Mouse (Mus musculus): ENCODE data around the gene Osbpl9. TPM values are rescaled to one million over a fixed set of nuclear protein-coding genes. Genes with fewer than 3 reads are reported as not detected.

Gene Osbpl9
- polyA plus RNA-seq, 1 experiment from 2014 or later, result 83.1 TPM

DNA sequence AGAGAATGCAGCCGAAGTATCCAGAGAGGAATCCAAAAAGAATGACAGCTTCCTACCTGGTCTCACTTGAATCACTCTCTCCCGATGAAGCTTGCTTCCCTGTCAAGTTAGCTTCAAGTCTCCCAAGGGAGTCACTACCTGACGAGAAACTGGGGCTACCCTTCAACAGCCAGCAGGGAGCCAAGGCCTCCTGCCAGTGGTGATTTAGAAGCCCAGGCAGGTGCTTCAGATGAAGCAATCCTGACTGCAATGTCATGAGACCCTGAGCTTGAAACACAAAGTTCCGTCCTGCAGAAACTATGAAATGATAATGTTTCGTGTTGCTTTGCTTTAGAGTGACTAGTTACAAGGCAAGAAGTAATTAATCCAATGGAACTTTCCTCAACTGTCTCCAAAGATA lies 8.2 kb downstream of the Osbpl9 start:
- 80% methylated on average over 5 of the region's 5 CpGs for WGBS
- Histone ChIP-seq H3K36me3 (ENCODE audit: control insufficient read depth, insufficient read depth, low read length) (no peaks in the 10 kb centered on the region), H3K27ac (ENCODE audit: low read depth, low read length) (no peak overlapping the region), H3K4me1 (ENCODE audit: control insufficient read depth, insufficient read depth, low read length) (no peaks in the 10 kb centered on the region), H3K9me3 (ENCODE audit: control insufficient read depth, low read length) (no peaks in the 10 kb centered on the region), H3K4me3 (ENCODE audit: low read depth, low read length) (no peak overlapping the region), H3K9ac (ENCODE audit: low read length) (no peak overlapping the region), H3K4me2 (ENCODE audit: low read depth) (no peak overlapping the region), H3K27me3 (ENCODE audit: control insufficient read depth, insufficient read depth, low read length) (no peaks in the 10 kb centered on the region)
- no peak for ATAC-seq (ENCODE audit: insufficient read depth, low FRiP score, low TSS enrichment)
- no peak for DNase-seq (ENCODE audit: low spot score)

DNA sequence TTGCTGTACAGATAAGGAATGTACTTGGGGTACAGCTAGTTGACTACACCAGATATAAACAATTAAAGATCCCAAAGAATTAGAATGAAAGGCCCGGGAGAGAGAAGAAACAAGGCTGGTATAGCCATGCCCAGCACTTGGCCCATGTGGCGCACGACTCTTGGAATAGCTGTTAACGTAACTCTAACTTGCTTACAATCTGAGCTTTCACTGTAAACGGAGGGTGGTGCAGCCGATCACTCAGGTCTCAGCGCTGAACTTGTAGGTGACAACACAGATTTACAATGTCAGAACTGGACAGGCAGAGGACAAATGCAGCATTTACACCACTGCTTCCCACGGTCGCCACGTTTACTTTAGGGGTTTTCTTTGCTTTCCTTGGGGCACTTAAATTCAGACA lies 10.5 kb downstream of the Osbpl9 start:
- Histone ChIP-seq H3K4me3 (ENCODE audit: low read depth, low read length) (no peak overlapping the region), H3K9me3 (ENCODE audit: control insufficient read depth, low read length) (no peaks in the 10 kb centered on the region), H3K9ac (ENCODE audit: low read length) (no peak overlapping the region), H3K4me2 (ENCODE audit: low read depth) (no peak overlapping the region), H3K27me3 (ENCODE audit: control insufficient read depth, insufficient read depth, low read length) (no peaks in the 10 kb centered on the region), H3K27ac (ENCODE audit: low read depth, low read length) (no peak overlapping the region), H3K4me1 (ENCODE audit: control insufficient read depth, insufficient read depth, low read length) (no peaks in the 10 kb centered on the region), H3K36me3 (ENCODE audit: control insufficient read depth, insufficient read depth, low read length) (no peaks in the 10 kb centered on the region)
- no peak for DNase-seq (ENCODE audit: low spot score)
- 75% methylated on average over 10 of the region's 10 CpGs for WGBS
- ATAC-seq (ENCODE audit: insufficient read depth, low FRiP score, low TSS enrichment), result no peak

DNA sequence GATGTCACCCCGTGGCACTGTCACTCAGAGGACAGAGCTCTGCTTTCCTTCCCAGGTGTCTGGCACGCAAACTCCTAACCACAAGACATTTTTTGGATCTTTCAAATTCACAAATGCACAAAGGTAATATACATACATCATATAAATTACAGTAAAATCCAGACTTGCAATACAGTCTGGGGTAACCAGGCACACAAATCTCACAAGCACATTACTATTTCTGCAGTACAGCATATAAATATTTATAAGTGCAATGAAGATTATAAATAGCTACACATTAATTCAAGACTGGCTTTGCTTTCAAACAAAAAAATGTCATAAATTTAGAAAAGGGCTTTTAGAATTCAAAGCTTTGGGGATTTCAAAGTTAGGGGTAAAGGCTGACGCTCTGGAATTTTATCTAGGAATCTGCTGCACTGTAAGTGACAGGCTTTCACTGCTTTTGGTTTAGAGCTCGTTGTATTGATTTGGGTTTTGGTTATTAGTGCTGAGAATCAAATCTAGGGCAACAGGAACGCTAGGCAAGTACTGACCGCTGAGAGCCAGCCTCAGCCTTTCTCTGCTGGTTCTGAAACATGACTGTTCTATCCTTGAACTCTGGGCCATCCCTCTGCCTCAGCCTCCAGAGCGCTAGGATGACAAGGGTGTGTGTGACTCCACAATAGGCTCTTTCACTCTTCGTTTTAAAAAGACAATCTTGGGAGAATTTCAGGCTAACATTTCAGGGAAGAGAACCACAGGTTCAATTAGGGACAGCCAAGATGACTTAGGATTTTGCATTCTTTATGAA lies 16.3 kb downstream of the Osbpl9 start:
- Histone ChIP-seq H3K4me3 (ENCODE audit: low read depth, low read length) (no peak overlapping the region), H3K27me3 (ENCODE audit: control insufficient read depth, insufficient read depth, low read length) (no peaks in the 10 kb centered on the region), H3K9me3 (ENCODE audit: control insufficient read depth, low read length) (no peaks in the 10 kb centered on the region), H3K27ac (ENCODE audit: low read depth, low read length) (no peak overlapping the region), H3K9ac (ENCODE audit: low read length) (no peak overlapping the region), H3K4me1 (ENCODE audit: control insufficient read depth, insufficient read depth, low read length) (no peaks in the 10 kb centered on the region), H3K4me2 (ENCODE audit: low read depth) (no peak overlapping the region), H3K36me3 (ENCODE audit: control insufficient read depth, insufficient read depth, low read length) (no peaks in the 10 kb centered on the region)
- no peak for DNase-seq (ENCODE audit: low spot score)
- 90% methylated on average over 8 of the region's 8 CpGs for WGBS
- no peak for ATAC-seq (ENCODE audit: insufficient read depth, low FRiP score, low TSS enrichment)

DNA sequence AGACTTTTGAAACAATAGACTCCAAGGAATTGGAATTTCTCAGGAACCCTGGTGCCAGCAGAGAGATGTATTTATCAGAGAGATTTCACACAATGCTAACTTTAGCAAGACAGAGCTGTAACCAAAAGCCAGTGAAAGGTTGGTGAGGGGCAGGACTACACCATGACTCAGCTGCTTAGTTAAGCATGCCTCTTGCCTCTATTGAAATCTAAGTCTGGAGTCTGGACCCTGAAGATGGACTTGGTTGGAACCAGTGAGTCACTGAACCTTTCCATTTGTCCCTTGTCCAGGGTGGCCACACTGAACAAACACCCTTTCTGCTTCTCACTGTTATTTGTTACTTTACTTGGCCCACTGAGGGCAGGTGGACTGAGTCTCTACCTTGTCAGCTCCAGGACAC lies 26.4 kb downstream of the Osbpl9 start:
- Histone ChIP-seq H3K36me3 (ENCODE audit: control insufficient read depth, insufficient read depth, low read length) (no peaks in the 10 kb centered on the region), H3K4me1 (ENCODE audit: control insufficient read depth, insufficient read depth, low read length) (no peaks in the 10 kb centered on the region), H3K27ac (ENCODE audit: low read depth, low read length) (no peak overlapping the region), H3K27me3 (ENCODE audit: control insufficient read depth, insufficient read depth, low read length) (no peaks in the 10 kb centered on the region), H3K4me2 (ENCODE audit: low read depth) (no peak overlapping the region), H3K4me3 (ENCODE audit: low read depth, low read length) (no peak overlapping the region), H3K9me3 (ENCODE audit: control insufficient read depth, low read length) (no peaks in the 10 kb centered on the region), H3K9ac (ENCODE audit: low read length) (no peak overlapping the region)
- ATAC-seq (ENCODE audit: insufficient read depth, low FRiP score, low TSS enrichment) (no peak), DNase-seq (ENCODE audit: low spot score) (no peak)

DNA sequence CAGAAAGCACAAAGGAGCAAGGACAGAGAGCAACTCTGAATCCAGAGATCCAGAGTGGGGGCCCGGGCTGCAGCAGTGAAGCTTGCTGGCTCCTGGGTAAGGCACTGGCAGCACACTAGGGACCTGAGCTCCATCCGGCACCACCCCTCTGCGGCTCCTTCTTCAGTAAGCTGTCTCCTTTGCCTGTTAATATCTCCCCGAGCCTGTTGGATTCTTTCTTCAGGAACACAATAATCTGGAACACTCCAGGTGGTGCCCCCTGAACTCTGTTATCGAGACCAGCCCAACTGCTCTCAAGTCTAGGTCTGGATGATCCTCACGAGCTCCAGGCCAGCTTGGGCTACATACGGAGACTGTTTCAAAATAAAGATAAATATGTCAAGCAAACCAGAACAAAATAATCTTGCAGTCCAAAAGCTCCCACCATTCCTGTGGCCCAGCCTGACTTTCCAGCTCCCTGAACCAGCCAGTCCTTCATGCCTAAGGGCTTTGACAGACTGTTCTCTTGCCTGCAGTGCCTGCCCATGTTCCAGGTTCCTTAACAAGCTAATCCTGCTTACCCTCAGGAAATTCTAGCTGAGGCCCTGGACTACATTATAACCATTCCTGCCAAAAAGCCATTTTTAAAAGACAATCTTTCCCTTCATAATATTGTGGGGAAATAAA lies 28.2 kb downstream of the Osbpl9 start:
- Histone ChIP-seq H3K9me3 (ENCODE audit: control insufficient read depth, low read length) (no peaks in the 10 kb centered on the region), H3K27ac (ENCODE audit: low read depth, low read length) (no peak overlapping the region), H3K4me2 (ENCODE audit: low read depth) (no peak overlapping the region), H3K27me3 (ENCODE audit: control insufficient read depth, insufficient read depth, low read length) (no peaks in the 10 kb centered on the region), H3K9ac (ENCODE audit: low read length) (no peak overlapping the region), H3K4me1 (ENCODE audit: control insufficient read depth, insufficient read depth, low read length) (no peaks in the 10 kb centered on the region), H3K4me3 (ENCODE audit: low read depth, low read length) (no peak overlapping the region), H3K36me3 (ENCODE audit: control insufficient read depth, insufficient read depth, low read length) (no peaks in the 10 kb centered on the region)
- DNase-seq (ENCODE audit: low spot score), result no peak
- no peak for ATAC-seq (ENCODE audit: insufficient read depth, low FRiP score, low TSS enrichment)
- WGBS, result 62% methylated on average over 7 of the region's 7 CpGs

DNA sequence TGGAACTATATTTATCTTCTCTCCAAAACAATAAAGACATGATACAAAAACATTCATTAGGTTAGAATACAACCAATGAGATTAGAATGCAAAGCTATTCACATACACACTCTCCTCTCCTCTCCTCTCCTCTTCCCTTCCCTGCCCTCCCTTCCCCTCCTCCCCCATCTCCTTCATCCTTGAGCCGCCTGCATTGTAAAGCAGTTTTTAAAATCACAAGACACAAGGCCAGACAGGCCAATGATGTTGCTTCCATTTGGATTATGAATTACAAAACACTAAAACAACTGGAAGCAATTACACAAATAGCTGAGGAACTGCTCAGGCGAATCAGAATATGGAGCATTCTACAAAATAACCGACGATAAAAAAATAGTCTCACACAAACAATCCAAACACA lies 28.7 kb downstream of the Osbpl9 start:
- no peak for ATAC-seq (ENCODE audit: insufficient read depth, low FRiP score, low TSS enrichment)
- H3K4me2 ChIP-seq (ENCODE audit: low read depth), result no peak overlapping the region
- no peak overlapping the region for H3K27ac ChIP-seq (ENCODE audit: low read depth, low read length)
- 81% methylated on average over 4 of the region's 4 CpGs for WGBS
- no peak overlapping the region for H3K9ac ChIP-seq (ENCODE audit: low read length)
- H3K9me3 ChIP-seq (ENCODE audit: control insufficient read depth, low read length), result no peaks in the 10 kb centered on the region
- H3K4me3 ChIP-seq (ENCODE audit: low read depth, low read length), result no peak overlapping the region
- no peaks in the 10 kb centered on the region for H3K27me3 ChIP-seq (ENCODE audit: control insufficient read depth, insufficient read depth, low read length)
- no peaks in the 10 kb centered on the region for H3K4me1 ChIP-seq (ENCODE audit: control insufficient read depth, insufficient read depth, low read length)
- no peaks in the 10 kb centered on the region for H3K36me3 ChIP-seq (ENCODE audit: control insufficient read depth, insufficient read depth, low read length)
- no peak for DNase-seq (ENCODE audit: low spot score)

DNA sequence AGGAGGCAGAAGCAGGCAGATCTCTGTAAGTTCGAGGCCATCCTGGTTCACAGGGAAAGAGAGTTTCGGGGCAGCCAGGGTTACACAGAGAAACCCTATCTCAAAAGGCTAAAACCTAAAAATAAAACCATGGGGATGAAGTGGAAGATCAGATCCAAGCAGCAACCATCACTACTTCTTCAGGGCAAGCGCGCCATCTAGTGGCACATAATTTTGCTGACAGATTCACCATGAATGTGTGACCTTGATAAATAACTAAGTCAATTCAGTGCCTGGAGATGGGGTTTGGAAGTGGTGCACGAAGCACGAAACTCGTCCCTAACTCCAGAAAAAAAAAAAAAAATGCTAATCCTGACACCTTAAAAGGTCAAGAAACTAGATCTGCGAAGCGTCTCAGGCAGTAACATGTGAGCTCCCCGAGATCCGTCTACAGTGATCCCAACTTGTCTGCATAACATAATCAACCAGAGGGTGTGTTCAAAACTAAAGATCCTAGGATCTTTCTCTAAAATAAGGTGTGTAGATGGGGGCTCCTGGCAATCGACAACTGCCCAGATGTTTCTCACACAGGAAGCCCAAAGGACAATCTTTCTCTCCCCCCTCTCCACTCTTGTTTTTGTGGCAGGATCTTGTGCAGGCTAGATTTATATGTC lies 36.4 kb downstream of the Osbpl9 start:
- peak; percentile 81 for DNase-seq (ENCODE audit: low spot score)
- no peak overlapping the region for H3K9ac ChIP-seq (ENCODE audit: low read length)
- H3K4me2 ChIP-seq (ENCODE audit: low read depth), result no peak overlapping the region
- 43% methylated on average over 12 of the region's 12 CpGs for WGBS
- ATAC-seq (ENCODE audit: insufficient read depth, low FRiP score, low TSS enrichment), result no peak
- H3K4me1 ChIP-seq (ENCODE audit: control insufficient read depth, insufficient read depth, low read length), result no peaks in the 10 kb centered on the region
- no peaks in the 10 kb centered on the region for H3K27me3 ChIP-seq (ENCODE audit: control insufficient read depth, insufficient read depth, low read length)
- H3K4me3 ChIP-seq (ENCODE audit: low read depth, low read length), result no peak overlapping the region
- H3K27ac ChIP-seq (ENCODE audit: low read depth, low read length), result no peak overlapping the region
- H3K36me3 ChIP-seq (ENCODE audit: control insufficient read depth, insufficient read depth, low read length), result no peaks in the 10 kb centered on the region
- H3K9me3 ChIP-seq (ENCODE audit: control insufficient read depth, low read length), result no peaks in the 10 kb centered on the region

DNA sequence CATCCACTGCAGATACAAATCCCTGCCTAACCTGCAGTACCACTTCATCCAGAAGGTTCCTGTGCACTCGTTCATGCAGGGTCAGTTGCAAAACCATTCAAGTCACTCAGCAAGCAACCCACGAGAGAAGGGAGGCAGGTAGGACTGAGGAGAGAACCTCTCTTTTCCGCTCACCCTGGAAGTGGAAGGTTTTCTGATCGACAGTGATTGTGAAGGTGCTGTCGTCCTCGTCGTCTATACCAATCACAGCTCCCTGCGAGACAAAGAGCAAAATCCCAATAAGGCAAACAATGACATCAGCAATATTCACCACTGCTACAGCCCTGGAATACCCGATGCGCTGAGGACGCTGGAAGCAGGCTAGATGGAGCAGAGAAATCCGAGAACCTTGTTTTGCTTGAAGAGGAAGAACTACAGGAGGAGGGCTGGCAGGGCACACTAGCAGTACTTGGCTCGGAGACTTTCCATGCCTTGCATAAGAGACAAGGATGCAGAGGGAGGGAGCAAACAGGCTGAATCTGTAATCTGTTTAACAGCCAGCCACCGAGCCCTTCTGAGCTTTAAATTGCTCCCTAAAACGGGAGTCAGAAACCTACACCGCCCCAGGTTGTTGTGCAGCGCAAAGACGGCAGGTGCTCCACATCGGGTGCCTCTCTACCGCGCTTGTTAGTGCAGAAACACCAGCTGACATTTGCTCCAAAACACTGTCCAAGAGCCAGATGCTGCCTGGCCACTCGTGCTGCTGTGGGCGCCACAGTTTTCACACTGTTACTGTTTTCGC lies 45.4 kb downstream of the Osbpl9 start:
- no peak for ATAC-seq (ENCODE audit: insufficient read depth, low FRiP score, low TSS enrichment)
- H3K9ac ChIP-seq (ENCODE audit: low read length), result no peak overlapping the region
- WGBS, result 48% methylated on average over 24 of the region's 24 CpGs
- no peak overlapping the region for H3K4me3 ChIP-seq (ENCODE audit: low read depth, low read length)
- H3K9me3 ChIP-seq (ENCODE audit: control insufficient read depth, low read length), result no peaks in the 10 kb centered on the region
- no peak overlapping the region for H3K27ac ChIP-seq (ENCODE audit: low read depth, low read length)
- H3K36me3 ChIP-seq (ENCODE audit: control insufficient read depth, insufficient read depth, low read length), result no peaks in the 10 kb centered on the region
- no peak overlapping the region for H3K4me2 ChIP-seq (ENCODE audit: low read depth)
- DNase-seq (ENCODE audit: low spot score), result peak; percentile 24
- H3K27me3 ChIP-seq (ENCODE audit: control insufficient read depth, insufficient read depth, low read length), result no peaks in the 10 kb centered on the region
- H3K4me1 ChIP-seq (ENCODE audit: control insufficient read depth, insufficient read depth, low read length), result 0 out of 2 replicates have a peak, but pooled peaks cover 2% of the 10 kb centered on the region
